Mouse (Mus musculus) heart, postnatal 25 days (tissue): ENCODE data around the gene Zfp697. TPM values are rescaled to one million over a fixed set of nuclear protein-coding genes. Genes with fewer than 3 reads are reported as not detected.
A peak's percentile ranks its signal among the peaks of the same experiment; 100 is the strongest.
"Not testable (repeated sequence)": the region's sequence is repeated elsewhere in the genome, so short reads cannot be mapped to it uniquely, and the experiment has no call there.

Experiments
- DNase-seq: peaks from one replicate; pipeline ENCODE4 v3.0.0; 2022; ENCODE audit warnings: low spot score
- intact Hi-C: fragments of 180-260 bp; cut with DNase I; formaldehyde crosslinking; loops from one replicate; pipeline ENCODE4 v1.15.1; 2025
- total RNA-seq, 2 experiments: library from RNA; stranded (reverse); gene quantifications; 2 replicates each; pipeline ENCODE4 v1.2.3; 2021

Gene Zfp697
- total RNA-seq, 2 experiments from 2014 or later = 5.6 to 6.8 TPM

DNA sequence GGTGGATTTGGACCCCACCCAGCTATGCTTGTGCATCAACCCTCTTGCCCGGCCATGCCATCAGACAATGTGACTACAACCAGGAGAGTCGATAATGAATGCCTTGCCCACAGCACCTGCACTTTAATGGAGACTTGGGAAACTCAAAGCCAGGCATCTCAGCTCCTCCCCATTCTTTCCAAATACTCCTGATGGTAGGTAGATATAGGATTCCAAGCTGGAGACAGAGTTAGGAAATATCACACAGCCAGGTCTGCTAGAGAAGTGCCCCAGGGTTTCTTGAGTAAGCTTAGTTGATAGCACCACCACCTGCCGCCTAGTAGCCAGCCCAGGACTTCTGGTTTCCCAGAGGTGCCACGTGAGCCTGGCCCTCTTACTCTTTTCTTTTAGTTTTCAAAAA lies 15.4 kb upstream of the Zfp697 start:
- intact Hi-C loops = no loop called here

DNA sequence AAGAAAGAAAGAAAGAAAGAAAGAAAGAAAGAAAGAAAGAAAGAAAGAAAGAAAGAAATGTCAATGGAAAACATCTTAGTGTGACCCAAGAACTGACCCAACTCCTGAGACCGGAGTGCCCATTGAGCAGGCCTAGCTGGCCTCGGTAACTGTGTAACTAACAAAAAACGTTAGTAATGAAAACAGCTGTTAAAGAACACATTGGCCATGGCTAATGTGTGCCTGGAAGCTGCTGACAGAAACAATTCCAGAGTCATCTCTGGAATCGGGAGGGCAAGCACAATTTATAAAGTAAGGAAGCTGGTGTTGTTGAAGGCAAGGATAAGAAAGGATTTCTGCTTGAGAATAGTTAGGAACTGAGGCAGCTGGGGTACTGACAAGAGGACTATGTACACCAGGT lies 14.0 kb upstream of the Zfp697 start:
- no peak for DNase-seq
- intact Hi-C loops = no loop called here

More for the DNA sequence above, 15.4 kb upstream of the Zfp697 start:
- DNase-seq = no peak

DNA sequence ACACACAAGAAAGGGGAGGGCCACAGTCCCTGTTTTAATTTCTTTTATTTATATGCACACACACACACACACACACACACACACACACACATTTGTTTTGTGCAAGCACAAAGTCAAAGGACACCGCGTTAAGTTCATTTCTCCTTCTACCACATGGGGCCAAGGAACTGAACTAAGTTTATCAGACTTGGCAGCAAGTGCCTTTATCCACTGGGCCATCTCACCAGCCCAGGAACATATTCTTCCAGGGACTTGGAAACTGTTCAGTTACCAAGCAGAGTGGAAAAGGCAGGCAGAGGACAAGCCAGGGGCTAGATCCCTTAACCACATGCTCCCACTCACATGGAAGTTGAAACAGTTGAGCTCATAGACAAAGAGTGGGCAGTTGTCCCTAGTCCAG lies 13.5 kb upstream of the Zfp697 start:
- no peak for DNase-seq
- intact Hi-C loops = no loop called here

DNA sequence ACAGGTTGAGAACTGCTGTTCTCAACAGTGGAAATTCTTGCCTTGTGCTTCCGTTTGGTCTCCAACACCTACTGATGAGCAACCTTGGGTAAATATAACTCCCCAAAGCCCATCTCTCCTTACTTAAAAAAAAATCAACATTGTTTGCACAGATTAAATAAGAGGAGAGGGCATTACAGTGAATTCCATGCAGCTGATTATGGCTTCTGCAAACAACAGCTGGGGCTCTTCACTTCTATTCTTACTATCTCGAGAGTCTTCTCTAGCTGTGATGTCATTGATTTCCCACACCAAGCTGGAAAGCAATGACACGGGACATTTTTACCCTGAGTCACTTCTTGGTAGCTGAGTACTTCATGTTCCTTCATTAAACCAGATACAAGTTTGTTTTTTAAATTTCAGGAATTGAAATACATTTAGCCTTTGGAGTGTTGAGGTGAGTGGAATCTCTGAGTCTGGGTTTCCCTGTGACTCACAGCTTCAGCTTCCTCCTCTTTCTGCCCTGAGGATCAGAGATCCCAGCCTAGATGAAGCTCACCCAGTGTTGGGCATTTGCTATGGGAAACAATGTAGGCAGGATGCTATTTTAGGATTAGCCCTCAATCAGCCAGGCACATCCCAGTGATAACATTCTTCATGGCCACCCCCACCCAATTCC lies 8.1 kb upstream of the Zfp697 start:
- intact Hi-C loops = no loop called here
- DNase-seq = peak; percentile 14

DNA sequence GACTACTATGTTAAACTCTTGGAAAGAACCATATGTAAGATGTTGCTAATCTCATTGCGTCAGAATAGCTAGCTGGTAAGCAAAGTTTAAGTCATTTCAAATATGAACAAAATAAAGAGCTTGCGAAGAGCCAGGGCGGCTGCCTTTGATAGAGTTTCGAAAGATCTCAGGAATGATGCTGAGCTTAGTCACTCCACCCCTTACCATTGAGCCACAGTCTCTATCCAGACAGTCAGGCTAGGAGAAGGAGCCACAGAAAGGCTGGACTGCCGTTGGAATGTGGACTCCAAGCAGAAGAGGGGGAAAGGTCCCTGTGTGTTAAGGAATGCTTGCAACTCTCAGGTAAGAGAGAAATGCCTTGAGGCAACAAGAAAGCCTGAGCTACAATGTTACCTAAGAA lies 7.3 kb upstream of the Zfp697 start:
- no peak for DNase-seq
- intact Hi-C loops = no loop called here

DNA sequence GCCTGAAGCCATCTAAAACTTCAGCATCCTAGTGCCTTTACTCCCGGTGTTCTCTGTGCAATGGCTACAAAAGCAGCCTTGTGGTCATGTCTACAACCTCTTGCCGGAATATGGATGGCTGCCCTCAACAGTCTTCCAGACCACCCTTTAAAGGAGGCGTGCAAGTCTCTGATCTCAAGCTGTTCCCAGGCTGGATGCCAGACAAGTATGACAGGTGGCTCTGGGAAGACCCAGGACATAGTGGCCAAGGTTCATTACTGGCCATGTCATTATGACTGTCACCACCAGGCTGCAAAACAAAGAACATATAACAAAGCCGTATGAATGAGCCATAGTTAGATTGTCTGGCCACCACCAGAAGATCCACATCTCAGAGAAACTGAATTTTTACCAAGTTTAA lies 4.0 kb upstream of the Zfp697 start:
- intact Hi-C loops = no loop called here
- no peak for DNase-seq

DNA sequence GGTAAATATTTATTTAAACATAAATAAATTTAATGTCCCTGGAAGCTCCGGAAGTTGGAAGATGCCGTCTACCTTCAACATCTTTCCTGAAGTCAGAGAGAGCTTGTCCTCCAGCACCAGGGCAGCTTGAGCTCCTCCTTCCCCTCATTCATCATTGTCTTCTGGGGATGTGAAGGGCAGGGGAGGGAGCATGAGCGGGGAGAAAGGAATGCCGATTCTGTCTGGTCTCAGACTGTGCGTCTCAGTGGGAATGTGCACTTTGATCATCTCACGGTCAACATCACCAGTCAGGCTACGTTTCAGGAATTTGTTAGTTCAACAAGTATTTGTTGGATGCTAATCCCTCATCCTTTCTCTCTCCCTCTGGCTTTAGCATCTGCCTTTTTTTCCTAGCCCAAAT lies 3.0 kb upstream of the Zfp697 start:
- DNase-seq = no peak
- intact Hi-C loops = no loop called here

DNA sequence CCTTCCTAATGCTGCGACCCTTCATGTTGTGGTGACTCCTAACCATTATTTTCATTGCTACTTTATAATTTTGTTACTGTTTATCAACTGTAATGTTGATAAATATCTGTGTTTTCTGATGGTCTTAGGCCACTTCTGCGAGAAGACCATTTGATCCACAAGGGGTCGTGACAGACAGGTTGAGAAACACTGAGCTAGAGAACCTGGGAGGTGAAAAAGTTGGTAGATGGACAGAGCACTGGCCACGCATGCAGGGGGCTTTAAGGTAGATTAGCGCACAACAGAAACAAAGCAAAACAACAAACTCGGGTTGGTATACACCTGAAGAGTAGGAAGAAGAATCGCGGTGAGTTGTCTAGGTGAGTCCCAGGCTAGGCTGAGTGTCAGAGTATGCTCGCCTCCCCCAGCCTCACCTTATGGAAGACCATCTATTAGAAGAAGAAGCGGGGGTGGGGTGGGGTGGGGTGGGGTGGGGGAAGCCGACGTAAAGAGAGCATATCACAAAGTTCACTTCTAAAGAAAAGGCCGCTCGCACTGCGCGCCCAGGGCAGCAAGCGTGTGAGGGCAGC lies 500 bp upstream of the Zfp697 start:
- DNase-seq = no peak
- intact Hi-C loops = loop anchor here (5.0 kb wide), 1 partner anchor 36 kb away; no protein-coding TSS in a partner anchor

DNA sequence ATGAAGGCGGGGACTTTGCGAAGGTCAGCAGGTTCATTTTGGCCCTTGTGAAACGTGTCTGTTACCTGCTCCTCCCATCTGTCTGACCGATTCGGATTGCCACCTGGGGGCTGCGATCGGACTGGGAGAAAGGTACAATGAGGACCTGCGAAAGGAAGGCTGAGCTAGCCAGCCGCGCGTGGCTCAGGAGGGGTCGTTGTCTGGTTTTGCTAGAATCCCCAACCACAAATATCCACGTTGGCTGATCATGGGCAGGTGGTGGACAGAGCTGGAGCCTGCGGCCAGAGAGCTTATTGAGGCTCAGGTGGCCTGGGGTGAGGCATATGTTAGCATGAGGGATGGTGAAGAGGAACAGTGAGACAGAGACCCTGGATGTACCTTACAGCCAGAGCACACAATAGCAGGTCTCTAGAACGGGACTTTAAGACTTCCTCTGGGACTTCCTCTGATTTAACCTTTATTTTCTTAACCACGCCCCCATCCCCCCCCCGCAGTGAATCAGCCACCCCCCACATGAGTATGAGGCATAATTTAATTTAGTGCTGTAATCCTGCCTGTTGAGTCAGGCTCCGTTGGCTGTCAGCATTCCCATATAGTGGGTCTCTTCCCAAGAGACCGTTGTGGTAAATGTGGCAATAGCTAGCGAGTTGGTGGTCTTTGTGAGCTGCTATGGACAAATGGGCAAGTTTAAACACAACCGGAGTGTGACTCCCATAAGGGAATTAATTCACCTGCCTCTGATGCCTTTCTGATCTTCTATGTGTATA lies 946 bp downstream of the Zfp697 start:
- intact Hi-C loops = loop anchor here (5.0 kb wide), 1 partner anchor 34 kb away; no protein-coding TSS in a partner anchor
- no peak for DNase-seq

DNA sequence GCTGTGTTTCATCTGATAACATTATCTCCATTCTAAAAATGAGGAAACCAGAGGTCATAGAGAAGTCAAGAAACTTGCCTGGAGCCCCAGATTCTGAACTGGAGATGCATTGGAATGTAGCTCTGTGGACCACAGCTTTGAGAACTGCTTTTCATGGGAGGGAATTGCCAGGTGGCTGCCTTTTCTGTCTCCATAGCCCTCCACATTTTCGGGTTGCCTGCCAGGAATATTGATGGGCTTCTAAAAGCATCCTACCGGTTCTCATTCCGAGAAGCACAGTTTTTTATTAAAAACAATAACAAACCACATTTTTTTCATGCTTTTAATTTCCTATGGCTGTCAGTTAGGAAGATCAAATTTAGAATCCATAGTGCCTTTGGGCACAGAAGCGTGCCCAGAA lies 4.8 kb downstream of the Zfp697 start:
- no peak for DNase-seq
- intact Hi-C loops = no loop called here

DNA sequence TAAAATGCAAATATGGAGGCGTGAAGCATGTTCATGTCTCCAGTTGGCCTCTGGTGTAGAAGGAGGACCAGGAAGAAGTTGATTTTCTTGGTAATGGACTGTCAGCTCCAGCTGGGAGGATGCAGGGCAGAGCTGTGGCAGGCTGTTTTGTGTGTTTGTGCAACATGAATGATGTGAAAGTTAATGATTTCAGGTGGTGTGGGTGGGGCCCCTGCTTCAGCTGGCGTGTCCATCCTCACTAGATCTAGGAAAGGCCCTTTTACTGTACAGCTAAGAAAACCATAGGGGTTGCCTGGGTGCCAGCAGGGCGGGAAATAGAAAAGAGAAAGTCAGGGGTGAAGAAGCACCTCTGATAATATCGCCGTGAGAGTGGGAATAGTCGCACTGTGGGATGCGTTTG lies 5.5 kb downstream of the Zfp697 start:
- DNase-seq = no peak

DNA sequence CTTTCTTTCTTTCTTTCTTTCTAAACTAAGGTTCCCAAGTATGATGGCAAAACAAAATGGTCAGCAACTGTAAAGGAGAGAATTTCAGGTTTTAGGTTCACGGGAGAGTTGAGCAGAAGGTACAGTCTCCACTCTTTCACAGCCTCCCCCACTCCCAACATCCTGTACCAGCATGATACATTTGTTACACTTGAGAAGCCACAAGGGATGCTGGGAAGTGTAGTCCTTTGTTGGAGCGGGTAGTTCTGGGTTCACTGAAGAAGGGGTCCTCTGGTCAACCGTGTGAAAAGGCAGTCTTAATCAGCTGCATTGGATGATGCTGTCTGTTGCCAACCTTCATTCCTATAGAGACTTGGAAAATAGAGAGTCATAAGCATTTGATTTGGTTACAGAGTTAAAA lies 7.0 kb downstream of the Zfp697 start:
- intact Hi-C loops = no loop called here
- no peak for DNase-seq

More for the DNA sequence above, 5.5 kb downstream of the Zfp697 start:
- intact Hi-C loops = no loop called here

DNA sequence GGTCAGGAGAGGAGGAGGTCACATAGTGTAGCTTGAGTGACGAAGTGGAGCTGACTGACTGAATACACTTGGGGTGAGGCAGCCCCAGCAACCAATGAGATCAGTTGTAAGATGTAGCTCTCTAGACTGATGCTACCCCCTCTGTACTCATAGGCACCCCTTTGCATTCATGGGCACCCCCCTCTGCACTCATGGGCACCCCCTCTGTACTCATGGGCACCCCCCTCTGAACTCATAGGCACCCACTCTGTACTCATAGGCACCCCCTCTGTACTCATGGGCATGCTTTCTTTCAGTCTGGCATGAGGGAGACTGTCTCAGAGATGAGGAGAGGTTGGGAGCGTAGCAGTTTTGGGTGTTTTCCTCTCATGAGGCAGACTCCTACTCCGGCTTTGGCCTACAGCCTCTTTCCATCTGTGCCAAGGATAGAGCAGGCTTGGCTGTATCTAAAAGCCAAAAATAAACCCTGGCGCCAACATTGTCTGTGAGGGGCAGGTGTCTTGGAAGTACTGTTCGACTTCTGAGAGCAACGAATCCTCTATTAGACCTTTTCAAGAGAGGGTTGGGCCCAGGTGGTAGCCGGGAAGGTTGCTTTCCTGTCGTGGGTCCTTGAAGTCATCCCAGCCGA lies 22.1 kb downstream of the Zfp697 start:
- intact Hi-C loops = loop anchor here (10.0 kb wide), 1 partner anchor 1110 kb away; the partner anchor contains the start of gene Bcl9
- not testable (repeated sequence) for DNase-seq

DNA sequence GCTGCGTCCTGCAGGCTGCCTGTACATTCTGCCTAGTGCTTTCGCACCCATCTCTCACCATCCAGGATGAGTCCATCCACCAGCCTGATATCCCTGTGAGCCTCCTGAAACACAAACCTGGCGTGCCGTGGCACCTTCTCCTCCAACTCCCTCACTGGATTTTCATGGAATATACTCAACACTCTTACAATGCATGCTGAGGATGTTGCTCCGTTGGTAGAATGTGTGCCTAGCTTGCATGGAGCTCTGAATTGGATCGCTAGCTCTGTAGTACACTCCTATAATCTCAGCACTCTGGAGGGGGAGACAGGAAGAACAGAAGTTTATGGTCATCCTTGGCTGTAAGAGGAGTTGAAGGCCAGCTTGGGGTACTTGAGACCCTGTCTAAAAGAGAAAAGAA lies 23.6 kb downstream of the Zfp697 start:
- intact Hi-C loops = loop anchor here (10.0 kb wide), 1 partner anchor 1111 kb away; the partner anchor contains the start of gene Bcl9
- not testable (repeated sequence) for DNase-seq

DNA sequence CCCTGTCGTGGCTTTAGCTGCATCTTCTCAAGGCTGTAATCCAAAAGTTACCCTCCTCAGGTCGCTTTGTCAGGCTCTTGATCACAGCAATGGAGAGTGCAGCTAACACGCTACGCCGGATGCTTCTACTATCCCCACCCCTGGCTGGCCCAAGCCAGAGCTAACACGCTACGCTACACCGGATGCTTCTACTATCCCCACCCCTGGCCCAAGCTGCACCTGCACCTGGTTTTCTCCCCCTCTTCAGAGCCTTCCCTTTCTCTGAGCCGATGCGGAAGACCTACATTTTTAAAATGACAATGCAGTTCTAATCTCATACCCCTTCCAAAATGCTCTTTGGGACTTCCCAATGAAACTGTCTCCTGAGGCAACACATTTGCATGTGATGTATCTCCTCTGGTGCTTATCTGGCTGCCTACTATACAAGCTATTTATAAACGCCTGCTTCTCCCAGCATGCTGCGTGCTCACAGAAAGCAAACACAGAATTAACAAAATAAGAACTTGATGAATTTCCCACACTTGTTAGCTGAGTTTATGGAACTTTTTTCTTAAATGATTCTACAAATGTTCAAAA lies 24.4 kb downstream of the Zfp697 start:
- intact Hi-C loops = loop anchor here (10.0 kb wide), 1 partner anchor 1112 kb away; the partner anchor contains the start of gene Bcl9
- DNase-seq = not testable (repeated sequence)

DNA sequence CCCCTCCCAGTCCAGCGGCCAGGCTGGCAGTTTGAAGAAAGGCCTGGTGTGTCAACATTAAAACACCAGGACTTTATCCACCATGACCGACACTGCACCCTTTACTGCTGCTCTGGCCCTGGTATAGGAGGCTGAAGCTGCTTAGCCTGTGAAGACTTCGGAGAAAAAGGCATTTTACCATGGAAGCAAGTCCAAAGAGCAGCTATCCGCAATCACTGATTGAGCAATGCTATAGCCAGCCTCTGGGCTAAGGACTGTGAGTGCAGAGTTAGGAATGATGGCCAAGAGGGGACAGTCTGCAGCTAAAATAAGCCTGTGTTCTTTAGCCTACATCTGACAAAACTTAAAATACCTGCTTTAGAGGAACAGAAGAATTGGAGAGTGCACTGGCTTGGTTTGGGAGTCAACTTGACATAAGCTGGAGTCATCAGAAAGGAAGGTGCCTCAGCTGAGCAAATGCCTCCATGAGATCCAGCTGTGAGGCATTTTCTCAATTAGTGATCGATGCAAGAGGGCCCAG lies 25.1 kb downstream of the Zfp697 start:
- not testable (repeated sequence) for DNase-seq
- intact Hi-C loops = loop anchor here (10.0 kb wide), 1 partner anchor 1113 kb away; the partner anchor contains the start of gene Bcl9

DNA sequence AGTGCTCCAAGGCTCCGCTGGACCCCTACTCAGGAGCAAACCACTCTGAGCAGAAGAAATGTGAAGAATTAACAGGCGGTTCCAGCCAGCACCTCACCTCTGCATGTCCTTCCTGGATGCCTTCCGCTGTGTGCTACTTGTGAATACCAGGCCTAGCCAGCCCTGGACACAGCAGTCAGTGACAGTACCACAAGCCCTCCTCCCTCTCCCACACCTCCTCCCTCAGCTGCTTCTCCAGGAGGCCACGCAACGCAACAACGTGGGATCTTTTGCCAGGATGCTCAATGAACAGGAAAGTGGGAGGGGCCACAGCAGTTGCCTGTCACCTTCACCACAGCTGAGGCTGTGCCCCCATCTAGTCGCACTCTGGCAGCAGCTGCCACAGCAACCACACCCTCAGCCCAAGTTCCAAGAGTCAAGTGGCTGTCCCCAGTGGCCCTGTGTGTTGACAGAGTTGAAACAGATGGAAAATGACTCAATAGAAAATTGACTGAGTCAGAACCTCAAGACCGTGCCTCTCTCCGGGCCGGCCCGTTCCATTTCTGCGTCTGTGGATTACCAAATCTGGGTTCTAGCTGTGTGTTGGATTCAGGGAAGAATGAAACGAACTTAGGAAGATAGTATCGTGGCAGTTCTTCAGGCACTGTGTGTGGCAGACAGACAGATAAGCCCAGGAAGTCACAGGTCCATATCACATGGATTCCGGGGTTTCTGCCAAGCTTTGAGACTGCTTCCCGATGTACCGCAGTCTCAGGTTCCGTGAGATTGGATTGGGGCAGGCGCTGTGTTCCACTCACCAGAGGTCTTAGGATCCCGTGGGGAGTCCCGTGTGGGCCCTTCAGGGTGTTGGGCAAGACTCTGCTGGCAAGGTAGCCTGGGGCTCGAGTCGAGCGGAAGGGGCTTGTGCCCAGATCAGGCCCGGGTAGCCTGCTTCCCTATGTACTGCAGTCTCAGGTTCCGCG lies 28.6 kb downstream of the Zfp697 start:
- DNase-seq = peak; percentile 25
- intact Hi-C loops = not testable (repeated sequence)

DNA sequence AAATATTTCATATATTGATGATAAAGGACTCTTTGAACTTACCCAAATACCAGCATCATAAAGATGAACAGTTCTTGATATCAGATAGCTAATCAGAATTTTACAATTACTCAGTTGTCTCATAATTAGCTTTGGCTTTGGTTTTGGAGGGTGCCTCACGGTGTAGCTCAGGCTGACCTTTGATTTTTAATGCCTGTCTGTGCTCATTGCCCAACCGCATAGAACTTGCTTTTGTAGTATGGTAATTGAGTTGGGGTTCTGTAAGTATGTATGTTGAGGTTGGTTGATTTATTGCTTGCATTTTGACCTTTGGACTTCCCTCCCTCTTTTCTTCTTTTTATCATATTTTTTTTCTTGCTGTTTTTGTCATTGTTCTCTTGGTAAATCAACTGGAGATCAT lies 31.5 kb downstream of the Zfp697 start:
- DNase-seq = no peak
- intact Hi-C loops = loop anchor here (2.0 kb wide), 1 partner anchor 19 kb away; no protein-coding TSS in a partner anchor

DNA sequence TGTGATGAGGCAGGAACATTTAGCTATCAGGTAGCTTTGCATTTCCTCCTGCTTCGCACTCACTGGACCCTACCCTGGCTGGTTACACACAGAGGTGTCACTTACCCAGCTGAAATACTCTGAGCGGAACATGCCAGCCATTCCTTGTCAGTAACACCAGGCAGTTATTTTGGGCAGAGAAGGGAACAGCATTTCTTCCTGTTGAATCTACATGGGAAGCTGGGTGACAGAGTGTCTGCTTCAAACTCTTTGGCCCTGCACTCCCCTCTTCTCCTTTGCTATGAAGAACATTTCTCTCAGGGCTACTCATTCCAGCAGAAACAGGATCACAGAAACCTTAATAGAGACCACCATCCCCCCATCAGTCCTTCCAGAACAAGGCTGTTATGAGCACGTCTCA lies 32.0 kb downstream of the Zfp697 start:
- no peak for DNase-seq
- intact Hi-C loops = no loop called here
